Mouse (Mus musculus): ENCODE results near the gene Bmp7.

The Bmp7 gene

GRCm38 (mm10) chr2:172856549-172856948 lies 83.6 kb downstream of the Bmp7 start:
- no peak for DNase-seq (ENCODE audit: low read depth, low spot score)

DNA sequence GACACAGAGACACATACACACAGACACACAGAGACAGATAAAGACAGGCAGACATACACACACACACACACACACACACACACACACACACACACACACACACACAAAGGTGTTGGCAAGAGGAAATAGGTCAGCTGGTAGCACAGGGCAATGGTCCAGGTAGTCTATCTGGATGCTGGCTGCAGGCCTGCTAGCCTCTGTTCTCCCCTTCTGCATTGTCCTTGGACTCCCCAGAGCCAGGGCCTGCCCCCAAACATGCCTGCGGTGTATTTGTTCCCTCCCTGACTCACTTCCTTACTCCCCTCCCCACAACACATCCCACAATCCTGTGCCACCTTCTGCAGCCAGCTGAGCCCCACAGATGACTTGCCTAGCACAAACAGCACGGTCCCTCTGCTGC lies 86.0 kb downstream of the Bmp7 start:
- no peak for DNase-seq (ENCODE audit: low read depth, low spot score)

DNA sequence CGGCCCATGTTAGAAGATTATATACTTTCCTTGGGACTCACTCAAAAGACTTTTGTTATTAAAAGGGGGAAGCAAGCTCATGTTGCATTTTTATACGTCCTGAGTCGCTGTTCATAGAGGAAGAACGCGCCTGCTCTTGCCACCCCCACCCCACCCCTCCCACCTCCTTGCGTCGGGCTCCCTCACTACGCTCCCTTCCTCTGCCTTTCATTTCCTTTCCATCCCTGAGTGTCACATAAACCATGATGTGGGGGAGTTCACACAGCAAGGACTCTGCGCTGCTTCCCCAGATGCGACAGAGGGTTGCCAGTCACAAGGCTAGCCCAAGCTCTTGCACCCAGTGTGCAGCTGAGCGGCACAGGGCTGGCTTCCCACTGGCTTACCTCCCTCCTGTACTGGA lies 88.3 kb downstream of the Bmp7 start:
- no peak for DNase-seq (ENCODE audit: low read depth, low spot score)

DNA sequence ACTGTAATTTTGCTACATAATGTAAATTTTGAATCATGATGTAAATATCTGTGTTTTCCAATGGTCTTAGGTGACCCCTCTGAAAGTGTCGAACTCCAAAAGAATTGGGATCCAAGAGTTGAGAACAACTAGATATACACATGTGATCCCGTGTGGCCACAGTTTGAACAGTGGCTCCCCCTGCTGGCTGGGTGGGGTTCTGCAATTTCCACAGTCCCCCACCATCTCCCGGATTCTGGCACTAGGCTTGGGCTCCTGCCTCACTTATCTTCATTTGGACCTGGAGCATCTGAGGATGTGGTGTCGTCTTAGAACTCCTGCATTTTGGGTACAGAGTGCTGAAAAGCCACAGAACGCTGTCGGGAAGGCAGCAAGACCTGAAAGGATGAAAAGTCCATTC lies 91.9 kb downstream of the Bmp7 start:
- no peak for DNase-seq (ENCODE audit: low read depth, low spot score)

DNA sequence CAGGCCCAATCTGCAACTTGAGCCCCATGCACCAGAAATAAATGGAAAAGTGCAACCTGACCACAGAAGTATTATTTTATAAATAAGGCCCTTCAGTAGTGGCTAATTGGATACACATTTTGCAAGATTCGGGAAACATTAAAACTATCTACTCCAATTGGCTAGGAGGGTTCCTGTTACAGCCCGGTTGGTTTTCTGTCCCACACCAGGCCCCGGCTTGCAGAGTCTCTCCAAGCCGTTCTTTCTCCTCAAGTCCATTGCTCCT lies 93.9 kb downstream of the Bmp7 start:
- no peak for DNase-seq (ENCODE audit: low read depth, low spot score)

DNA sequence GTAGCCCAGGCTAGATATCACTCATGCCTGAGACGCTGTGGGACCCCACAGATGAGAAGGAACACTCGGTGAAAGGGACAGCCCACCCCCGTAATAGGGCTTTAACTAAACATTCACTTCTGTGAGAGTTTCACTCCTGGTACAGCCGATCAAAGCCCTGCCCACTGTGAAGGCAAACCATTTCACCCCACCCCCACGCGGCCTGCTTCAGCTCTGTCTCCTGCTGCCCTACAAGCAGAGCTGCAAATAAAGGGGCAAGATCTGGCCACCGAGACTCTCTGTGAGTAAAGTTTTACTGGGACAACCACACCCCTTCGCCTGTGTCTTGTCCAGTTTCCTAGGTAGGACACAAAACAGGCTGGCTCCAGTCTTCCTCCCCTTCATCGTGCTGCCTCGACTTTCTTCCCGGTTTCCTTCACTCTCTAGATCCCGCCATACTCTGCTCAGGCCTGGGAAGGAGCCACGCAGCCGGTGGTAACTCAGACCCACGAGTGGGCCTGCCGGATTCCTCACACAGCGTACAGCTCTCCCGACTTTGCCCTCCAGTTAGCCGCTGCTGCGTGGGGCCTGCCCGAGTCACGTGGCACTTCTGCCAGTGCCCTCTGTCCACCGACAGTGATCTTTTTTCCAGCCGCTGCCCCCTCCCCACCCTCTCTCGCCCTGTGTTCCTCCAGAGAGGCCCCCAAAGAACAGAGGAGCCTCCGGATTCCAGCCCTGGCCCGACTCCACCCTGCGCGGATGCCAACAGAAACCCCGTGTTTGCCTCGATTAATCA lies 94.4 kb downstream of the Bmp7 start:
- DNase-seq (ENCODE audit: low read depth, low spot score) = no peak

DNA sequence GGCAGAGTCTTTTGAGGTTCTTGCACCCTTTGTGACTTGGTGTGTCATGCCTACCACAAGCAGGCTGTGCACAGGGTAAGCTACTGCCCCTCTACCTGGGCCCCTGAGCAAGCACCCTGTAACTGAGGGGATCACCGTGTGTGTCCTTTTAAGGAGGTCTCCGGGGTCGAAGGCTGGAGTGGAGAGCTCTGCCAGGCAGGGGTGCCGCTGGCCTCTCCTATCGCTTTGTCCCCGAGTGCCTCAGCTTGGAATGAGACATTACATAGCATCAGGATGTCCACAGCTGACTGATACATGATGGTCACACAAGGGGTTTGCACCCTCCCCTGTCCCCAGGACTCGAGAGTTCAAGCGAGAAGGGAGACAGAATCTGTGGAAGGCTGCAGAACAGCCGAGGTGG lies 96.2 kb downstream of the Bmp7 start:
- DNase-seq (ENCODE audit: low read depth, low spot score) = no peak

DNA sequence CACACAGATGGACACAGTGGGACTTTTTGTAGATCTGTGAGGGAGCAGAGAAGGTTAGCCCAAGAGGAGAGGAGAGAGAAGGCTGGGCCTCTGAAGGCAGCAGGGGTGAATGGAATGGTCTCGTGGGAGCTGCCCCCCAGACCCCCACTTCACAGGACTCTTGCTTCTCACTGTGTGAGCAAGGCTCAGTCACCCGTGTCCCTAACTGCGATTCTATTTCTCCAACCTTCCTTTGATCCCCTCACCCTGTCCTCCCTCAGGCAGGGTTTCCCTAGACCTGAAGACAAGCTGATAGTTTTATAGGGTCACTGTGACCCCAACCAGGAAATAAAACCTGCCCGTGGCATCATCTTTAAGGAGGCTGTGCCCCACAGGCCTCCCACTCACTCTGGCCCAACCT lies 97.8 kb downstream of the Bmp7 start:
- DNase-seq (ENCODE audit: low read depth, low spot score) = no peak

DNA sequence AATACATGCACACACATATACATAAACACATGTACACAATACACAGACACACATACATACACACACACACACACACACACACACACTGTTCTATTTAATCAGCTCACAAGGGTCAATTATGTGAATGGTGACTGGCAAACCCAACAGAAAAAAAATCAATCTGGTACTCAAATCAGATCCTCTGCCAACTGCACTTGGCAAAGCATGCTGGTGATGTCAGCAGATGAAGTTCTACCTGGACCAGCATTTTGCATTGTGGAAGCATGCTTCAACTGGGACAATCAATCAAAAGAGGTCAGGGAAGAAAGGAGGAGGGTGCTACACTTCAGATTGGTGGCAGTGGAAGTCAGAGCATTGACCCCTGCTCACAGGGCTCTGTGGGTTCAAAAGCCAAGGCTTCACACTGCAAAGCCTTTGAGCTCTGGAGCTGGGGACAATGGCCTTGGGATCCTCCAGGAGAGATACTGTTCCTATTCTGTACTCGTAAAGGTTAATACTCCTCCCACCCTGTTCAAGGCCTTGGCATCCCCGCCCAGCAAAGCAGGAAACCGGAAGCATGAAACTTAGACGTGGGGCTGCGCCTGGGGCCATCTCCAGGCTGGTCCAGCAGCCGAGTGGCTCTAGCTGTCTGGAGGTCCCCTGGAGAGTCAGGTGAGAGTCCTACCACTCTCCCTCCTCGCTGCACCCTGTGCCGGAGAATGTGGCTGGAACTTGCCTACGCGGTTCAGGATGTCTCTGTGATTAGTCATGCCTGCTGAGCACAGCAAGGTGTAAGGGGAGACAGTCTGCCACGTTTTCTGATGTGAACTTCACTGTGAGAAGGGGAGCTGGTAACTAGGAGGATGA lies 99.0 kb downstream of the Bmp7 start:
- DNase-seq (ENCODE audit: low read depth, low spot score) = no peak

GRCm38 (mm10) chr2:172839317-172839980 lies 100.7 kb downstream of the Bmp7 start:
- DNase-seq (ENCODE audit: low read depth, low spot score) = no peak

DNA sequence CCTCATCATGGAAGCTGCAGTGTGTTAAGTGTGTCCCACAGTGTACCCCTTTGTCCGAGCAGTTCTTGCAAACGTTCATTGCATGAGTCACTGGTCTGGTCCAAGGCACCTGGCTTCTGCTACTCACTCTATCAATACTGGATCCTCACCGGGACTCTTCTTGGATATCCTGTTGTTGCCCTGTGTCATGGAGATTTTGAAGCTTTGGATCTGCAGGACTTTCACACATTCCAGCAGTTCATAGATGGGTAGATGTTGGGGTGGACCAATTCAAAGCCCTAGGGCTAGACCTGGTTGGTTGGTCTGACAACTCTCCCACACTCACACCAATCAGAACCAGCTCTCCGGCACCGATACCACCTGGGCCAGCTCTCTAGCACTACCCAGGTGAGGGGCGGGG lies 103.6 kb downstream of the Bmp7 start:
- no peak for DNase-seq (ENCODE audit: low read depth, low spot score)

DNA sequence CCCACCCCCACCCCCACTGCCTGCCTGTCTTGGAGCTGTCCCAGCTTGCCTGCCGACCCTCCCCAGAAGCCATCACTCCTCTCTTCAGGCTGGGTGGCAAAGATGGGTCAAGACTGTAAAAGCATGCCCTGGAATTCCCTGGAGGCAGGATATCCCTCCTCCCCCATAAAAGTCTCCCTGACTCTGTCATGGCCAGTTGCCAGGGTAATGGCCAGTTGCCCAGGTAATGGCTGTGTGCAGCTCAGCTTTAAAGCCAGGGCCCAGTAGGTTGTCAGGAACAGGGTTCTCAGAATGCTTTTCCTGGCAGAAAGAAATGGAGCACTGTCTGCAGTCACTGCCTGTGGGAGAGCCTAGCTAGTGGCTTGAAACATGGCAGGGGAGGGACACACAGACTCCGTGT lies 106.9 kb downstream of the Bmp7 start:
- no peak for DNase-seq (ENCODE audit: low read depth, low spot score)

GRCm38 (mm10) chr2:172831762-172832161 lies 108.4 kb downstream of the Bmp7 start:
- DNase-seq (ENCODE audit: low read depth, low spot score) = peak; percentile 24

GRCm38 (mm10) chr2:172831133-172831532 lies 109.0 kb downstream of the Bmp7 start:
- peak; percentile 36 for DNase-seq (ENCODE audit: low read depth, low spot score)

- no peak for DNase-seq (ENCODE audit: low read depth, low spot score)
These were observed 111.9 kb downstream of the Bmp7 start for GRCm38 (mm10) chr2:172828229-172828628.

GRCm38 (mm10) chr2:172827564-172827963 lies 112.6 kb downstream of the Bmp7 start:
- no peak for DNase-seq (ENCODE audit: low read depth, low spot score)

GRCm38 (mm10) chr2:172825785-172826145 lies 114.4 kb downstream of the Bmp7 start:
- DNase-seq (ENCODE audit: low read depth, low spot score) = no peak

- DNase-seq (ENCODE audit: low read depth, low spot score) = no peak
These were observed 115.0 kb downstream of the Bmp7 start for GRCm38 (mm10) chr2:172824906-172825784.

- no peak for DNase-seq (ENCODE audit: low read depth, low spot score)
These were observed 121.4 kb downstream of the Bmp7 start for GRCm38 (mm10) chr2:172818631-172819230.
